Mouse (Mus musculus) stomach, postnatal 0 days (tissue): ENCODE results near the gene Dguok. TPM values are rescaled to one million over a fixed set of nuclear protein-coding genes. Genes with fewer than 3 reads are reported as not detected.

Source experiments
- ATAC-seq: fragments of 200-750 bp; cut with Nextera tagmentation; 2 replicates; pipeline ENCODE4 v1.8.0; 2017; ENCODE audit not compliant: low FRiP score, low TSS enrichment
- DNase-seq: peaks from one replicate; pipeline ENCODE4 v3.0.0-alpha.2; 2016; ENCODE audit warnings: low spot score
- H3K27ac ChIP-seq: fragments of 300-500 bp; sonication (generic); replicated peaks from 2 replicates; pipeline ENCODE4 v1.5.1; 2014; ENCODE audit warnings: mild to moderate bottlenecking, control low read depth
- H3K27me3 ChIP-seq: fragments of 300-500 bp; sonication (generic); 2 replicates; pipeline ENCODE4 v1.6.1; 2014; ENCODE audit warnings: low read length; ENCODE audit not compliant: control insufficient read depth, insufficient read depth
- H3K36me3 ChIP-seq: fragments of 300-500 bp; sonication (generic); 2 replicates; pipeline ENCODE4 v1.6.1; 2014; ENCODE audit warnings: low read length, mixed read lengths; ENCODE audit not compliant: control insufficient read depth, insufficient read depth
- H3K4me1 ChIP-seq: fragments of 300-500 bp; sonication (generic); replicated peaks from 2 replicates; pipeline ENCODE4 v1.6.1; 2014; ENCODE audit warnings: antibody characterized with exemption; ENCODE audit not compliant: control insufficient read depth, insufficient read depth
- H3K4me2 ChIP-seq: fragments of 300-500 bp; sonication (generic); replicated peaks from 2 replicates; pipeline ENCODE4 v1.6.1; 2014; ENCODE audit warnings: low read depth, mild to moderate bottlenecking, control low read depth, moderate library complexity
- H3K4me3 ChIP-seq: fragments of 300-500 bp; sonication (generic); 2 replicates; pipeline ENCODE4 v1.5.1; 2014; ENCODE audit warnings: low read depth, low read length, control low read depth
- H3K9ac ChIP-seq: fragments of 300-500 bp; sonication (generic); 2 replicates; pipeline ENCODE4 v1.6.1; 2014; ENCODE audit warnings: mild to moderate bottlenecking, low read length, control low read depth, mixed read lengths
- H3K9me3 ChIP-seq: fragments of 300-500 bp; sonication (generic); 2 replicates; pipeline ENCODE4 v1.6.1; 2016; ENCODE audit warnings: low read length; ENCODE audit not compliant: control insufficient read depth
- CTCF ChIP-seq: IDR thresholded peaks from 2 replicates; pipeline ENCODE4 v1.5.1; 2016; ENCODE audit warnings: antibody characterized with exemption, low read depth, mild to moderate bottlenecking, moderate library complexity
- EP300 ChIP-seq: optimal IDR thresholded peaks from 2 replicates; pipeline ENCODE3; 2016; ENCODE audit warnings: antibody characterized with exemption
- WGBS: fragments of 180-500 bp; shearing (Covaris S2); extraction: QIAGEN DNeasy Blood & Tissue Kit; methylation state at CpG from one replicate; pipeline ENCODE4 v1.1.7; 2014; 5-methylcytosine and 5-hydroxymethylcytosine counted together
- polyA plus RNA-seq: library from polyadenylated mRNA; unstranded; fragments of >200 nt; fragmentation: Nextera tagmentation; extraction: Ambion mirVana; gene quantifications from 2 replicates; pipeline ENCODE4 v1.2.1, GENCODE M21; 2015

Gene Dguok
- polyA plus RNA-seq, 1 experiment from 2014 or later, result 44.2 TPM

GRCm38 (mm10) chr6:83438584-83438983 lies 68.2 kb downstream of the Dguok start:
- ATAC-seq (no peak), DNase-seq (no peak)
- Histone ChIP-seq H3K4me2 (peak overlapping the region; percentile 79; the same call in 1 of the 2 replicates), H3K27me3 (no peaks in the 10 kb centered on the region), H3K4me3 (no peak overlapping the region), H3K36me3 (no peaks in the 10 kb centered on the region; the same call in 1 of the 2 replicates), H3K9me3 (no peaks in the 10 kb centered on the region), H3K9ac (no peak overlapping the region), H3K4me1 (peaks cover 32% of the 10 kb centered on the region), H3K27ac (peak overlapping the region; percentile 20; the same call in 1 of the 2 replicates)
- 58% methylated on average over 3 of the region's 3 CpGs for WGBS
- TF ChIP-seq EP300 (no peak), CTCF (no peak)

DNA sequence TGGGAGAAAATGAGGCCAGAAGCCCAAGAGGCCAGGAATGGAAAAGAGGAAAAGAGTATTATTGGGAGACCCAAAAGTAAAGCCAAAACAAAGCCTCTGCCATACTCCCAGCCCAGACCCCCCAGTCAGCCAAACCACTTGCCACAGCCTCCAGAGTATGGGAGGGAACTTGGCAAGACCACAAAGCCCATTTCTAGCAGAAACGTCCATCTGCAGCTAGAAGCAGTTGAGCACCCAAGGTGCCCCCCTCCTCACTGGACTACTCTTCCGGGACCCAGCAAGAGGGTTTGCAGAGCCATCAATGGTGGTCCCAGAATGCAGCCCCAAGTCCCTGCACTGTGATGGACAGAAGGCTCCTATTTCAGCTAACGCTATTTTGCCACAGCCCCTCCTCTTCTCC lies 69.0 kb downstream of the Dguok start:
- Histone ChIP-seq H3K9ac (no peak overlapping the region), H3K4me3 (no peak overlapping the region), H3K4me2 (no peak overlapping the region), H3K27me3 (no peaks in the 10 kb centered on the region), H3K36me3 (no peaks in the 10 kb centered on the region; the same call in 1 of the 2 replicates), H3K27ac (no peak overlapping the region), H3K4me1 (peaks cover 30% of the 10 kb centered on the region), H3K9me3 (no peaks in the 10 kb centered on the region)
- no peak for ATAC-seq
- WGBS, result 44% methylated on average over 3 of the region's 3 CpGs
- no peak for TF ChIP-seq EP300
- no peak for TF ChIP-seq CTCF
- DNase-seq, result no peak

DNA sequence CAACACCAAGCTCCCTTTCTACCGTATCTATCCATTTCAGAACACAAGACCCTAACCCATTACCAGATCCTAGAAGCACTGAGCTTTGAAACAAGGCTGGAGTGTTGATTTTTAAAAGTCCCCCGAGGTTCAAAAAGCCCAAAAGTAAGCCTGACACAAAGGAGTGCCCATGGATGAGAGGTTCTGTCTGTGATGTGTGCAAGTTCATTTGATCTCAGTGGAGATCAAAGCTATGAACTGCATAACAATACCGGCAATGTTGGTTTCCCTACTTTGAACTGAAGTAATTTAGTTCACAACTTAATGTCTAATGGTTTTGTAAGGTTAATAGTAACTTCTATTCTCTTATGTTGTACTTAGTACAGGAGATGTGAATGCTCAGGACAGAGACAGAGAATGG lies 69.5 kb downstream of the Dguok start:
- TF ChIP-seq CTCF (no peak), EP300 (no peak)
- Histone ChIP-seq H3K9ac (no peak overlapping the region), H3K4me1 (peaks cover 26% of the 10 kb centered on the region), H3K9me3 (no peaks in the 10 kb centered on the region), H3K27ac (no peak overlapping the region), H3K36me3 (no peaks in the 10 kb centered on the region; the same call in 1 of the 2 replicates), H3K4me3 (no peak overlapping the region), H3K4me2 (no peak overlapping the region), H3K27me3 (no peaks in the 10 kb centered on the region)
- WGBS, result 82% methylated on average over 3 of the region's 3 CpGs
- DNase-seq (no peak), ATAC-seq (no peak)

- H3K36me3 ChIP-seq, result no peaks in the 10 kb centered on the region; the same call in 1 of the 2 replicates
- H3K27me3 ChIP-seq, result no peaks in the 10 kb centered on the region
- TF ChIP-seq EP300 (no peak), CTCF (no peak)
- H3K4me3 ChIP-seq, result no peak overlapping the region
- no peak overlapping the region for H3K9ac ChIP-seq
- ATAC-seq (no peak), DNase-seq (no peak)
- peaks cover 26% of the 10 kb centered on the region for H3K4me1 ChIP-seq
- H3K27ac ChIP-seq, result no peak overlapping the region
- no peaks in the 10 kb centered on the region for H3K9me3 ChIP-seq
- H3K4me2 ChIP-seq, result no peak overlapping the region
- 71% methylated on average over 4 of the region's 4 CpGs for WGBS
Observed at GRCm38 (mm10) chr6:83436547-83436946, 70.2 kb downstream of the Dguok start.

DNA sequence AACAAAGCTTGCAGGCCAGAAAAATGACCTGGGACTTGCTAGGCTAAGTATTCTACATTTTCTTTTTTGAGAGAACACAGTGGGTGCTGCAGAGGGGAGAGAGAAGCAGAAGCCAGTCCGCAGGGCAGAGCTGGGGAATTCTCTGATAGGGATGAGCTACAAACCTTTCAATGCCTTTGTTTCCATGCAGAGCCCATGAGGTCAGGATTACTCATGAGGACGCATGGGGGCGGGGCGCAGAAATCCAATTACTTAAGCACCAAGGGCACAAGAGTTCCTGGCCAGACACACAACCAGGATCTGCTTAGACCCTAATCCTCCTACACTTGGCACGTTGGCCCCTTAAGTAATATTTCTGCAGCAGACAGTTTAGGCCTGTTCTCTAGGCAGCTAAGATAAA lies 71.6 kb downstream of the Dguok start:
- H3K36me3 ChIP-seq, result no peaks in the 10 kb centered on the region; the same call in 1 of the 2 replicates
- ATAC-seq (no peak), DNase-seq (peak; percentile 69)
- no peaks in the 10 kb centered on the region for H3K9me3 ChIP-seq
- no peak for TF ChIP-seq CTCF
- TF ChIP-seq EP300, result no peak
- H3K4me2 ChIP-seq, result no peak overlapping the region
- H3K9ac ChIP-seq, result no peak overlapping the region
- no peak overlapping the region for H3K4me3 ChIP-seq
- 34% methylated on average over 5 of the region's 5 CpGs for WGBS
- peak overlapping the region; percentile 31; the same call in 1 of the 2 replicates for H3K27ac ChIP-seq
- peaks cover 25% of the 10 kb centered on the region for H3K4me1 ChIP-seq
- no peaks in the 10 kb centered on the region for H3K27me3 ChIP-seq

DNA sequence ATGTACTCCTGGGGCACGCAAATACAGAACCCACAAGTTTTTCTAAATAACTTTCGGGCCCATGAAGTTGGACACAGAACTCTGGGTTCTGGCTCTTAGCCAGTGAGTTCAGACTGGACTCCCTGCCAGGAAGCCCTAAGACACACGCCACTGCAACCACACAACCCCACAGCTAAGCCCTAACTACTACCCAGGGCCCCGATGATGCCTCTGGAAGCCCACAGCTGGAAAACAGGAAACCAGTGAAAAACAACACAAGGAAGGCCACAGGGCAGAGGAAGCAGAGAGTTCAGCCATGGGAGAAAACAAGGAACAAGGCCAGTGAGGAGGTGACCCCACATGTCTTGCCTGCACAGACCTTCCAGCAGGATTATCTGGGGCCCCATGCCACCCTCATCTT lies 73.2 kb downstream of the Dguok start:
- Histone ChIP-seq H3K4me1 (peaks cover 18% of the 10 kb centered on the region), H3K27ac (peak overlapping the region; percentile 77), H3K4me2 (no peak overlapping the region), H3K4me3 (no peak overlapping the region), H3K27me3 (no peaks in the 10 kb centered on the region), H3K36me3 (no peaks in the 10 kb centered on the region), H3K9ac (no peak overlapping the region), H3K9me3 (no peaks in the 10 kb centered on the region)
- DNase-seq, result no peak
- 47% methylated on average over 4 of the region's 4 CpGs for WGBS
- TF ChIP-seq CTCF, result no peak
- TF ChIP-seq EP300, result no peak
- no peak for ATAC-seq
